Mouse (Mus musculus) MEL (cell line): ENCODE measurements around the gene Exoc4.

ENCODE experiments used
- CHD2 ChIP-seq: IDR thresholded peaks from 2 replicates; pipeline ENCODE4 v1.6.1; 2011; ENCODE audit warnings: low read length, improper control_type of control experiment
- CTCF ChIP-seq, 3 experiments: IDR thresholded peaks in 2 of 3; conservative IDR thresholded peaks in 1 of 3; 2 replicates each; pipeline ENCODE4 v1.5.1; 2011 to 2012; ENCODE audit warnings: low read length in 3 of 3, low read depth in 2 of 3, mild to moderate bottlenecking in 2 of 3, improper control_type of control experiment in 1 of 3, inconsistent platforms in 1 of 3, mixed read lengths in 1 of 3, moderate library complexity in 1 of 3; ENCODE audit not compliant: control insufficient read depth in 1 of 3, insufficient read depth in 1 of 3, poor library complexity in 1 of 3, severe bottlenecking in 1 of 3
- EP300 ChIP-seq, 2 experiments: IDR thresholded peaks; 2 replicates each; pipeline ENCODE4 v1.6.1; 2011; ENCODE audit warnings: improper control_type of control experiment in 2 of 2, low read length in 2 of 2, low read depth in 1 of 2, mild to moderate bottlenecking in 1 of 2
- HCFC1 ChIP-seq: IDR thresholded peaks from 2 replicates; pipeline ENCODE4 v1.6.1; 2012; ENCODE audit warnings: low read depth, mild to moderate bottlenecking, inconsistent platforms, low read length, improper control_type of control experiment, moderate library complexity
- MAX ChIP-seq: IDR thresholded peaks from 2 replicates; pipeline ENCODE4 v1.6.1; 2011; ENCODE audit warnings: low read length, improper control_type of control experiment
- MEF2A ChIP-seq: IDR thresholded peaks from 2 replicates; pipeline ENCODE4 v1.6.1; 2014; ENCODE audit warnings: low read depth, mild to moderate bottlenecking, inconsistent platforms, low read length, improper control_type of control experiment; ENCODE audit not compliant: poor library complexity, insufficient replicate concordance, severe bottlenecking; ENCODE audit errors: extremely low read depth
- POLR2A ChIP-seq, 2 experiments: IDR thresholded peaks; 2 replicates each; pipeline ENCODE4 v1.6.1; 2011 to 2012; ENCODE audit warnings: low read length in 2 of 2, mild to moderate bottlenecking in 2 of 2, control low read depth in 1 of 2, improper control_type of control experiment in 1 of 2, low read depth in 1 of 2, moderate library complexity in 1 of 2; ENCODE audit not compliant: control insufficient read depth in 1 of 2, insufficient read depth in 1 of 2, poor library complexity in 1 of 2
- TAL1 ChIP-seq: IDR thresholded peaks from 2 replicates; pipeline ENCODE4 v1.6.1; 2012; ENCODE audit warnings: mild to moderate bottlenecking, inconsistent platforms, low read length, moderate library complexity, mixed read lengths
- UBTF ChIP-seq: IDR thresholded peaks from 2 replicates; pipeline ENCODE4 v1.6.1; 2012; ENCODE audit warnings: low read depth, mild to moderate bottlenecking, inconsistent platforms, low read length, improper control_type of control experiment, moderate library complexity, borderline replicate concordance; ENCODE audit not compliant: insufficient read depth
- USF2 ChIP-seq, 2 experiments: IDR thresholded peaks; 2 replicates each; pipeline ENCODE4 v1.6.1; 2011 to 2012; ENCODE audit warnings: improper control_type of control experiment in 2 of 2, low read length in 2 of 2, borderline replicate concordance in 1 of 2, inconsistent platforms in 1 of 2, low read depth in 1 of 2, mild to moderate bottlenecking in 1 of 2; ENCODE audit not compliant: insufficient read depth in 1 of 2
- ZNF384 ChIP-seq: IDR thresholded peaks from 2 replicates; pipeline ENCODE4 v1.6.1; 2012; ENCODE audit warnings: low read depth, mild to moderate bottlenecking, inconsistent platforms, low read length, improper control_type of control experiment

DNA sequence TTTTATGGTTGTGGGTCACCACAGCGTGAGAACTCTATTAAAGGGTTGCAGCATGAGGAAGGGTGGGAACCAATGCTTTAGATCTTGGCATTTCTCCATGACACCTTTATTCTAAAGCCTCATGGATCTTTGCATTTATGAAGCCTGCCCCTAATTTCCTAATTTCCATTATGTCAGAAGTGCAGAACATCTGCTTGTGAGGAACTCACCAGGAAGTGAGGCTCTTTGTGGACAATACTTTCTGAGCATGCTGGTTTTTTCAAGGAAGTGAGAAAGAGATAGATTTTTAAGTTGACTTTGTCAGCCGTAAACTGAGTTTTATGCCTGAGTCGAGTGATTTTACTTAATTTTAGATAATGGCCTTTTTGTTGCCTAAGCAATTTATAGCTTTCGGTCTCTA lies 7.8 kb downstream of the Exoc4 start:
- TF ChIP-seq CTCF (IDR thresholded peaks at IDR 0.05 in 2 of 3, conservative IDR thresholded peaks at IDR 0.05 in 1 of 3; ENCODE audit: control insufficient read depth in 1 of 3, insufficient read depth in 1 of 3, low read depth in 2 of 3, low read length in 3 of 3, poor library complexity in 1 of 3, severe bottlenecking in 1 of 3) (no peak), UBTF (no peak), ZNF384 (no peak), USF2 (IDR thresholded peaks at IDR 0.05; ENCODE audit: borderline replicate concordance in 1 of 2, insufficient read depth in 1 of 2, low read depth in 1 of 2, low read length in 2 of 2) (no peak), MAX (no peak), MEF2A (no peak), CHD2 (no peak), EP300 (IDR thresholded peaks at IDR 0.05; ENCODE audit: low read depth in 1 of 2, low read length in 2 of 2) (no peak), HCFC1 (no peak), POLR2A (IDR thresholded peaks at IDR 0.05; ENCODE audit: control insufficient read depth in 1 of 2, insufficient read depth in 1 of 2, low read depth in 1 of 2, low read length in 2 of 2, poor library complexity in 1 of 2) (no peak), TAL1 (no peak)
